Mouse (Mus musculus): ENCODE measurements around the gene Zfp219.
"Not testable (repeated sequence)": the region's sequence is repeated elsewhere in the genome, so short reads cannot be mapped to it uniquely, and the experiment has no call there.

Zfp219 gene
- long read RNA-seq, experiment 1, partial matches to known transcripts: 6 of 8 reads
- long read RNA-seq, experiment 1, other reads (novel, unspliced or antisense): 1 of 8 reads
- long read RNA-seq, experiment 2, partial matches to known transcripts: 2 of 6 reads
- long read RNA-seq, experiment 2, other reads (novel, unspliced or antisense): 2 of 6 reads

GRCm38 (mm10) chr14:52020486-52021137 lies at the start of gene Zfp219:
Zfp219 (minus strand) TSS chr14:52020733.
- intact Hi-C loops (cut with DNase I): loop anchor here (5.0 kb wide), 2 partner anchors 62 to 82 kb away; partner anchors contain the start of gene Hnrnpc

DNA sequence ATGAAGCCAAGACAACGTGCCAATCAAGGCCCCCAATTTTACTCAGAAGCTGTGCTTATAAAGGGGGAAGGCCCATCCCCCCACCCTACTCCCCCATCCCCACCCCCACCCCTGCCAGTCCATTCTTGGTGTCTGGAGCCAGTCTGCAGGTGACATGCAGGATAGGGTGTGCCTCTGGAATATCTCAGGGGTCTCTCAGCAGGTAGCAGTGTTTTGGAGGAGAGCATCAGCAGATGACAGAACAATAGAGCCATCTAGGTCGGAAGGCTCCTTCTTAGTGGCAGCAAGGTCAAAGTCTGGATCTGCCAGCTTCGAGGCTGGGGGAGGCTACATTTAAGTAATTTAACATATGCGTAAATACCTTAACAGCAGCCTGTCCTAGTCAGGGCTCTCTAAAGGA lies 45.6 kb upstream of the Zfp219 start:
- intact Hi-C loops (cut with DNase I): no loop called here

GRCm38 (mm10) chr14:52061798-52062197 lies 41.3 kb upstream of the Zfp219 start:
- intact Hi-C loops (cut with DNase I): no loop called here

GRCm38 (mm10) chr14:52060800-52061199 lies 40.3 kb upstream of the Zfp219 start:
- intact Hi-C loops (cut with DNase I): no loop called here

GRCm38 (mm10) chr14:52059982-52060381 lies 39.4 kb upstream of the Zfp219 start:
- intact Hi-C loops (cut with DNase I): no loop called here

DNA sequence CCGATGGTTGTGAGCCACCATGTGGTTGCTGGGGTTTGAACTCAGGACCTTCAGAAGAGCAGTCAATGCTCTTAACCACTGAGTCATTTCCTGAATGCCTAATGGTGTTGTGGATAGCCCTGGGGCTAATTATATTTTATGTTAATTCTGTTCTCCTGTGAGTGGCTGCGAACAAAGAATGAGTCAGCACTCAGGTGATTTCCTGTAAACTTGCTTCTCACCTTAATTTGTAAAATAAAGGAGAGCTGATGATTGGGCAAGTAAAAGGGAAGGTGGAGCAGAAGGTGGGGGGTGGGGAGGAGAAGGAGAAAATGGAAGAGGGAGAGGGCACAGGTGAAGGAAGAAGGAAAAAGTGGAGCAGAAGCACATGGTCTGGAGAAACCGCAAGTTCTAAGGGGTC lies 32.2 kb upstream of the Zfp219 start:
- intact Hi-C loops (cut with DNase I): not testable (repeated sequence)

GRCm38 (mm10) chr14:52045966-52046565 lies 25.5 kb upstream of the Zfp219 start:
- intact Hi-C loops (cut with DNase I): no loop called here

DNA sequence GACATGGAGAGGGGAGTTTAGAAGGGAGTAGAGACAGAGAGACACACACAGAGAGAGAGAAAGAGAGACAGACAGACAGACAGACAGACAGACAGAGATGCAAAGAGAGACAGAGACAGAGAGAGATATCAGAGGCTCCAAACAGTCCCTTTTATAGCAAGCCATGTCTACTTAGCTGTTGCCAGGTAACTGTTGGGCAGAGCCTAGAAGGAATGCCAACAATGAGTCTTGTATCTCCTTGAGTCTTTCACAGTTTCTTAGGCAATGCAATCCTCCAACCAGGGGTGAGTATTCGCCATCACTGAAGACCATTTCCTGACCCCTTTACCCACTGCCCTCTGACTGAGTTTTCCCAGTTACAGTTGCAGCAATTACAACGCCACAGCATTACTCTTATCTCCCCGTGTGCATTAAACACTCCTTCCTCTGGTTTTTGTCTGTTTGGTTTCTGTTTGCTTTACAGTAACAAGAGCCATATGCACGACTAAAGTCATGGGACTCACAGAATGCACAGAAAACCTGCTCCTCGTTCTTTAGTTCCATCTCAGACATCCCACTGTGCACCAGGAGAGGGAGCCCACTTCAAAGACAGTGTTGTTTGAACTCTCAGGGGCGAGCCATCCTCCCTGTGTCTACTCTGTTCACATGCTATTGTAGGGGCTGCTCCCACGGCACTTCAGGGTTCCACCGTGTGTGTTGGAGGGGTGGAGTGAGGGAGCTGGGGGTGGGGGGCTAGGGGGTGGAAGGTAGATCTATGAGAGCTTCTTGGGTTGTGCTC lies 24.6 kb upstream of the Zfp219 start:
- intact Hi-C loops (cut with DNase I): no loop called here

DNA sequence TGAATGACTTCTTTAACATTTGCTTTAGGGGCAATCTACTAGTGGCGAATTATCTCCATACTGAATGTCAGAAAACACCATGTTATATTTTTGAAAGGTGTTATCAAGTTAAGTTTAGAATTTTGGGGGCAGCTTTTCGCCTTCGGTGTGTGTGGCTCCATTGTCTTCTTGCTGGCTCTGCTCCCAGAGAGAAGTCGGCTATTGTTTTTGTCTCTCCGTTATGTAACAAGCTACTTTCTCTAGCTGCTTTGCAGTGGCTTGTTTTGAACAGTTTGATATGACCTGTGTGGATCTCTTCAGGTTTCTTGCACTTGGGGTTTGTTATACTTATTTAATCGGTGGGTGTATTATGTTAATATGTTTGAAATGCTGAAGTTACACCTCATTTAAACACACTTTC lies 22.9 kb upstream of the Zfp219 start:
- intact Hi-C loops (cut with DNase I): no loop called here

DNA sequence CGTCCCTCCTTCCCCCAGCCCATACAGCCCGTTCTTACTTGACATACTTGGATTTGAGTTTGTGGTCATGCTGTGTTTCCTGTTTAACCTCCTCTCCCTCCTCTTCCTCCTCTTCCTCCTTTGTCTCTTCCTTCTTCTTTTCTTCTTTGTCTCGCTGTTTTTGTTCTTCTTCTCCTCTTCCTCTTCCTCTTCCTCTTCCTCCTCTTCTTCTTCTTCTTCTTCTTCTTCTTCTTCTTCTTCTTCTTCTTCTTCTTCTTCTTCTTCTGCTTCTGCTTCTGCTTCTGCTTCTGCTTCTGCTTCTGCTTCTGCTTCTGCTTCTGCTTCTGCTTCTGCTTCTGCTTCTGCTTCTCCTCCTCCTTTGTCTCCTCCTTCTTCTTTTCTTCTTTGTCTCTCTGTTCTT lies 21.8 kb upstream of the Zfp219 start, which contains the start of gene Olfr221:
Gene Olfr221 (minus strand): TSS at position 101 of the 400 bp plus-strand sequence.
- intact Hi-C loops (cut with DNase I): not testable (repeated sequence)

GRCm38 (mm10) chr14:52039332-52039731 lies 18.8 kb upstream of the Zfp219 start:
- intact Hi-C loops (cut with DNase I): no loop called here

- intact Hi-C loops (cut with DNase I): no loop called here
These were observed 15.4 kb upstream of the Zfp219 start for GRCm38 (mm10) chr14:52035926-52036325.

- intact Hi-C loops (cut with DNase I): no loop called here
These were observed 5.8 kb upstream of the Zfp219 start for GRCm38 (mm10) chr14:52026342-52026741.

GRCm38 (mm10) chr14:52024133-52024532 lies 3.6 kb upstream of the Zfp219 start:
- intact Hi-C loops (cut with DNase I): loop anchor here (5.0 kb wide), 2 partner anchors 58 to 78 kb away; partner anchors contain the start of gene Hnrnpc

DNA sequence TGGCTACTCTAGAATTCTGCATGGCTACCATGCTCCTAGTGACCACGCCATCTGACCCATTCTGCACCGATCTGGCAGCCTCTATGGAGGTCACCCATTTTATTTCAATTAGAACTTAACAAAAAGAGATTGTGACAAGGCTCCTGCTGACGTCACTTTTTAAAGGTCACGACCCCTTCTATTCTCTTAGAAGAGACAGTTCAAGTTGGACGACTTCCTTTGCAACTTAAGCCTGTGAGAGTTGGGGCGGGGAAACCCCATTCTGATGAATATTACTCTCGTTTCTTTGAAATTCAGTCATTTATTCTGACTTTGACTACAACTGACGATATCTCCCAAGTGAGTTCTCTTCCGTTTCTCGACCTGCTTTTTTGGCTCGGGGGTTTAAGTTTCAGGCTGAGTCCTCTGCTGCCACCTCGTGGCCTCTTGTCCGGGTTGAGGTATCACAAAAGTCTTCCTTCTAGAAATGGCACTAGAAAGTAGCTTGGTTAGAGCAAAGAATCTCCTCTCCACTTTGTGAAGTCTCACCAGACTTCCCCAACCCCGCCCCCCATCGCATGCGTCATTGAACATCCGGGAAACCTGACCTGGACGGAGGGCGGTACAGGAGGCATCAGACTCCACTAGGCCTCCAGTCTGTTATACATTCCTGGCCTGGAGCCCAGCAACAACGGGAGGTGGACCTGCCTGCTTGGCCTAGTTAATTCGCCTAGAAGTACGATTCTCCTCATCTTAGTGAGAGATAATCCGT lies 2.4 kb upstream of the Zfp219 start:
- intact Hi-C loops (cut with DNase I): loop anchor here (5.0 kb wide), 2 partner anchors 59 to 79 kb away; partner anchors contain the start of gene Hnrnpc

DNA sequence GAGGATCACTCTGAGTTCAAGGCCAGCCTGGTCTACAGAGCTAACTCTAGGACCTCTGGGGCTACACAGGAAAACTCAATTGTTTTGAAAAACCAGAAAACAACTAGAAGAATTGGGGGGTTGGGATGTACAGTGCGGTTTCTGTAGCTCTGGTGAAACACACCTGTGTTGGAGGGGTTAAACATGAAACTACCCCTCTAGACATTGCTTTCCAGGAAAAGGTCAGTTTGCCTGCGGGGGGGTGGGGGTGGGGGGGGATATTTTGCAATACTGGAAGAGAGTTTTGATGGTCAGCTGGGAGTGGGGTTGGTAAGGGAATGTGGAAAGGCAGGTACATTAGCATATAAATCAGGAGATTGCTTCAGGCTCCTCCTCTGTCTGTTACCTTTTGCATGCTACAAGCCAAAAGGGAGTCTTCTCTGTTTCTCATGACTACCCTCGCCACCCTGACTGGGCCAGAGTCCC lies 1.7 kb upstream of the Zfp219 start:
- intact Hi-C loops (cut with DNase I): loop anchor here (5.0 kb wide), 2 partner anchors 60 to 80 kb away; partner anchors contain the start of gene Hnrnpc

- intact Hi-C loops (cut with DNase I): loop anchor here (5.0 kb wide), 2 partner anchors 61 to 81 kb away; partner anchors contain the start of gene Hnrnpc
These were observed 1.2 kb upstream of the Zfp219 start for GRCm38 (mm10) chr14:52021568-52022212.

- intact Hi-C loops (cut with DNase I): loop anchor here (5.0 kb wide), 2 partner anchors 61 to 81 kb away; partner anchors contain the start of gene Hnrnpc
These were observed 601 bp upstream of the Zfp219 start for GRCm38 (mm10) chr14:52021138-52021529.

GRCm38 (mm10) chr14:52019590-52020340 lies 768 bp downstream of the Zfp219 start:
- intact Hi-C loops (cut with DNase I): loop anchor here (5.0 kb wide), 2 partner anchors 63 to 83 kb away; partner anchors contain the start of gene Hnrnpc
